Mouse (Mus musculus) myocyte (in vitro differentiated cells): ENCODE data around the gene Eif4b. TPM values are rescaled to one million over a fixed set of nuclear protein-coding genes. Genes with fewer than 3 reads are reported as not detected.

Experiments
- H3K27me3 ChIP-seq: one replicate; pipeline ENCODE4 v1.6.1; 2011; ENCODE audit not compliant: control insufficient read depth, insufficient read depth, insufficient read length
- H3K36me3 ChIP-seq: one replicate; pipeline ENCODE4 v1.6.1; 2011; ENCODE audit not compliant: control insufficient read depth, insufficient read depth
- H3K4me2 ChIP-seq: one replicate; pipeline ENCODE4 v1.6.1; 2011; ENCODE audit warnings: low read depth, control low read depth
- H3K4me3 ChIP-seq: one replicate; pipeline ENCODE4 v1.5.1; 2011; ENCODE audit warnings: mild to moderate bottlenecking, control low read depth, moderate library complexity
- H3K79me2 ChIP-seq: one replicate; pipeline ENCODE4 v1.6.1; 2011; ENCODE audit not compliant: control insufficient read depth, insufficient read depth
- H3ac ChIP-seq: one replicate; pipeline ENCODE4 v1.6.1; 2011; ENCODE audit not compliant: control insufficient read depth, insufficient read length
- CEBPB ChIP-seq: IDR thresholded peaks from 2 replicates; pipeline ENCODE4 v1.6.1; 2011; ENCODE audit warnings: mild to moderate bottlenecking, moderate library complexity; ENCODE audit not compliant: poor library complexity, insufficient read depth, severe bottlenecking
- E2F4 ChIP-seq: IDR thresholded peaks from one replicate; pipeline ENCODE4 v1.6.1; 2011; ENCODE audit warnings: mild to moderate bottlenecking, control low read depth, moderate library complexity; ENCODE audit not compliant: insufficient read depth
- MAX ChIP-seq: IDR thresholded peaks from one replicate; pipeline ENCODE4 v1.6.1; 2011; ENCODE audit warnings: low read depth, mild to moderate bottlenecking, control low read depth
- MYOD1 ChIP-seq, 3 experiments: IDR thresholded peaks; one replicate each; pipeline ENCODE4 v1.6.1; 2011; ENCODE audit warnings: control low read depth in 2 of 3, low read depth in 2 of 3, mild to moderate bottlenecking in 2 of 3, moderate library complexity in 1 of 3; ENCODE audit not compliant: insufficient read length in 2 of 3, control insufficient read depth in 1 of 3
- POLR2A ChIP-seq: IDR thresholded peaks from one replicate; pipeline ENCODE4 v1.6.1; 2011; ENCODE audit warnings: low read depth, mild to moderate bottlenecking, control low read depth, moderate library complexity; ENCODE audit not compliant: insufficient read length
- POLR2AphosphoS2 ChIP-seq: IDR thresholded peaks from one replicate; pipeline ENCODE4 v1.6.1; 2011; ENCODE audit warnings: low read depth, control low read depth; ENCODE audit not compliant: insufficient read length
- SRF ChIP-seq: IDR thresholded peaks from one replicate; pipeline ENCODE4 v1.6.1; 2011; ENCODE audit warnings: low read depth; ENCODE audit not compliant: control insufficient read depth, insufficient read length
- TCF12 ChIP-seq: IDR thresholded peaks from one replicate; pipeline ENCODE4 v1.6.1; 2011; ENCODE audit warnings: mild to moderate bottlenecking, control low read depth; ENCODE audit not compliant: poor library complexity, insufficient read depth, severe bottlenecking
- USF1 ChIP-seq: IDR thresholded peaks from one replicate; pipeline ENCODE4 v1.6.1; 2011; ENCODE audit warnings: low read depth, mild to moderate bottlenecking, control low read depth, moderate library complexity
- polyA plus RNA-seq: library from polyadenylated mRNA; unstranded; fragments of >200 nt; fragmentation: generic; extraction: Trizol; gene quantifications from one replicate; pipeline ENCODE4 v1.2.1, GENCODE M21; 2012; ENCODE audit warnings: missing spikeins

Eif4b gene
- polyA plus RNA-seq, 1 experiment = 266 TPM

GRCm38 (mm10) chr15:102112827-102113226, 39.3 kb downstream of the Eif4b start:
- Histone ChIP-seq H3K36me3 (peaks cover 78% of the 10 kb centered on the region), H3K4me2 (no peak overlapping the region), H3K4me3 (no peak overlapping the region), H3K79me2 (peaks cover 6% of the 10 kb centered on the region), H3ac (no peak overlapping the region), H3K27me3 (no peaks in the 10 kb centered on the region)
- TF ChIP-seq MAX (no peak), USF1 (no peak), TCF12 (no peak), POLR2AphosphoS2 (peak; percentile 45), CEBPB (no peak), MYOD1 (IDR thresholded peaks at IDR 0.05; ENCODE audit: control insufficient read depth in 1 of 3, insufficient read length in 2 of 3, low read depth in 2 of 3) (no peak)

- TF ChIP-seq SRF = no peak
- TF ChIP-seq POLR2AphosphoS2 = peak; percentile 85
- no peak overlapping the region for H3K4me2 ChIP-seq
- no peak overlapping the region for H3K4me3 ChIP-seq
- H3K27me3 ChIP-seq = no peaks in the 10 kb centered on the region
- peaks cover 6% of the 10 kb centered on the region for H3K79me2 ChIP-seq
- H3K36me3 ChIP-seq = peaks cover 77% of the 10 kb centered on the region
- H3ac ChIP-seq = no peak overlapping the region
These were observed 40.1 kb downstream of the Eif4b start for GRCm38 (mm10) chr15:102113674-102114073.

- Histone ChIP-seq H3ac (no peak overlapping the region), H3K36me3 (peaks cover 66% of the 10 kb centered on the region), H3K27me3 (no peaks in the 10 kb centered on the region), H3K4me2 (no peak overlapping the region), H3K79me2 (peaks cover 6% of the 10 kb centered on the region), H3K4me3 (no peak overlapping the region)
- TF ChIP-seq POLR2A = peak; percentile 44
- TF ChIP-seq MYOD1 (IDR thresholded peaks at IDR 0.05; ENCODE audit: control insufficient read depth in 1 of 3, insufficient read length in 2 of 3, low read depth in 2 of 3) = no peak
- peak; percentile 85 for TF ChIP-seq POLR2AphosphoS2
These were observed 41.2 kb downstream of the Eif4b start for GRCm38 (mm10) chr15:102114651-102115260.

GRCm38 (mm10) chr15:102115731-102116231, 42.2 kb downstream of the Eif4b start:
- Histone ChIP-seq H3ac (no peak overlapping the region), H3K4me3 (no peak overlapping the region), H3K4me2 (no peak overlapping the region), H3K79me2 (no peaks in the 10 kb centered on the region), H3K27me3 (no peaks in the 10 kb centered on the region), H3K36me3 (peaks cover 56% of the 10 kb centered on the region)
- TF ChIP-seq MYOD1 (IDR thresholded peaks at IDR 0.05; ENCODE audit: control insufficient read depth in 1 of 3, insufficient read length in 2 of 3, low read depth in 2 of 3) (peak in 1 of 3 experiments; percentile 33), POLR2AphosphoS2 (peak; percentile 87), SRF (no peak), E2F4 (no peak), POLR2A (peak; percentile 44)

- Histone ChIP-seq H3K4me3 (no peak overlapping the region), H3K79me2 (no peaks in the 10 kb centered on the region), H3K4me2 (no peak overlapping the region)
These were observed 43.3 kb downstream of the Eif4b start for GRCm38 (mm10) chr15:102116753-102117415.

GRCm38 (mm10) chr15:102117461-102118443, 44.2 kb downstream of the Eif4b start:
- H3K4me2 ChIP-seq = no peak overlapping the region
- H3K27me3 ChIP-seq = no peaks in the 10 kb centered on the region
- no peak overlapping the region for H3ac ChIP-seq
- H3K79me2 ChIP-seq = no peaks in the 10 kb centered on the region
- H3K36me3 ChIP-seq = peaks cover 46% of the 10 kb centered on the region
- H3K4me3 ChIP-seq = no peak overlapping the region
- TF ChIP-seq E2F4 = no peak
- no peak for TF ChIP-seq USF1
- peak; percentile 11 for TF ChIP-seq POLR2A
- no peak for TF ChIP-seq CEBPB
- TF ChIP-seq POLR2AphosphoS2 = peak; percentile 61

More at GRCm38 (mm10) chr15:102116753-102117415, 43.3 kb downstream of the Eif4b start:
- Histone ChIP-seq H3ac (no peak overlapping the region), H3K27me3 (no peaks in the 10 kb centered on the region), H3K36me3 (peaks cover 55% of the 10 kb centered on the region)
- peak; percentile 97 for TF ChIP-seq POLR2AphosphoS2
- TF ChIP-seq USF1 = no peak
- TF ChIP-seq POLR2A = peak; percentile 61
